Mouse (Mus musculus) G1E (cell line): ENCODE measurements around the gene Clcn7. TPM values are rescaled to one million over a fixed set of nuclear protein-coding genes. Genes with fewer than 3 reads are reported as not detected.
A peak's percentile ranks its signal among the peaks of the same experiment; 100 is the strongest.

Experiments used
- ATAC-seq: 2 replicates; pipeline ENCODE4 v1.8.0; 2016; ENCODE audit warnings: mild to moderate bottlenecking; ENCODE audit not compliant: insufficient number of reproducible peaks, poor library complexity, low FRiP score, severe bottlenecking; ENCODE audit errors: extremely low read depth
- DNase-seq: peaks from one replicate; pipeline ENCODE4 v3.0.0; 2012; ENCODE audit warnings: low spot score
- H3K27me3 ChIP-seq: 2 replicates; pipeline ENCODE4 v1.6.1; 2012; ENCODE audit warnings: mild to moderate bottlenecking, low read length, inconsistent platforms; ENCODE audit not compliant: insufficient read depth
- H3K36me3 ChIP-seq: replicated peaks from 2 replicates; pipeline ENCODE3; 2012; ENCODE audit warnings: mild to moderate bottlenecking, inconsistent platforms
- H3K4me1 ChIP-seq: 2 replicates; pipeline ENCODE4 v1.6.1; 2012; ENCODE audit warnings: low read depth, low read length, inconsistent platforms, mixed read lengths; ENCODE audit not compliant: insufficient read depth
- H3K4me3 ChIP-seq: 2 replicates; pipeline ENCODE4 v1.5.1; 2012; ENCODE audit warnings: low read depth, mild to moderate bottlenecking, inconsistent platforms, low read length, moderate library complexity, mixed read lengths
- H3K9me3 ChIP-seq: replicated peaks from 2 replicates; pipeline ENCODE4 v1.6.1; 2012; ENCODE audit warnings: inconsistent platforms
- CTCF ChIP-seq: IDR thresholded peaks from 2 replicates; pipeline ENCODE4 v1.5.1; 2012; ENCODE audit warnings: low read depth, low read length, inconsistent platforms, mixed read lengths
- GATA1 ChIP-seq: IDR thresholded peaks from 2 replicates; pipeline ENCODE4 v1.6.1; 2012; ENCODE audit warnings: borderline replicate concordance, low read length, inconsistent platforms, mixed read lengths
- GATA2 ChIP-seq: IDR thresholded peaks from 2 replicates; pipeline ENCODE4 v1.6.1; 2012; ENCODE audit warnings: low read depth, low read length, inconsistent platforms, borderline replicate concordance
- POLR2AphosphoS5 ChIP-seq: IDR thresholded peaks from 2 replicates; pipeline ENCODE4 v1.6.1; 2012; ENCODE audit warnings: low read depth, low read length, inconsistent platforms; ENCODE audit not compliant: insufficient replicate concordance
- TAL1 ChIP-seq: conservative IDR thresholded peaks from 2 replicates; pipeline ENCODE4 v1.6.1; 2012; ENCODE audit warnings: low read depth, low read length, inconsistent platforms, mixed read lengths
- polyA plus RNA-seq: library from polyadenylated mRNA; stranded (reverse); fragments of >175 nt; gene quantifications from 2 replicates; pipeline ENCODE4 v1.2.3, GENCODE M21; 2012
- total RNA-seq, 2 experiments: library from RNA; stranded (forward) in 1 of 2; stranded (reverse) in 1 of 2; fragments of 200-1000 nt in 1 of 2; fragments of >200 nt in 1 of 2; fragmentation: Nextera tagmentation in 1 of 2; gene quantifications; 2 replicates each; pipeline ENCODE4 v1.2.3; 2014 to 2017

Gene Clcn7
- total and polyA plus RNA-seq, 3 experiments, result 12.7 to 16.1 (median 15.7) TPM

- peak; percentile 34 for ATAC-seq
- peak overlapping the region; percentile 27; the same call in 1 of the 2 replicates for H3K4me3 ChIP-seq
- no peaks in the 10 kb centered on the region for H3K9me3 ChIP-seq
- H3K36me3 ChIP-seq, result no peaks in the 10 kb centered on the region
- H3K4me1 ChIP-seq, result peaks cover 13% of the 10 kb centered on the region
- no peak for TF ChIP-seq GATA1
- no peak for TF ChIP-seq GATA2
- no peak for TF ChIP-seq CTCF
- TF ChIP-seq POLR2AphosphoS5, result no peak
- TF ChIP-seq TAL1, result no peak
- peaks cover 19% of the 10 kb centered on the region for H3K27me3 ChIP-seq
- no peak for DNase-seq
These were observed 6.1 kb upstream of the Clcn7 start for GRCm38 (mm10) chr17:25127079-25127478.

- H3K4me1 ChIP-seq, result peaks cover 13% of the 10 kb centered on the region
These were observed 5.5 kb upstream of the Clcn7 start for GRCm38 (mm10) chr17:25127681-25128080.

GRCm38 (mm10) chr17:25130060-25130459 is 3.1 kb upstream of the Clcn7 start:
- no peak overlapping the region for H3K4me3 ChIP-seq
- H3K9me3 ChIP-seq, result no peaks in the 10 kb centered on the region
- peaks cover 23% of the 10 kb centered on the region for H3K4me1 ChIP-seq
- DNase-seq, result no peak
- no peak for ATAC-seq
- no peak for TF ChIP-seq TAL1
- TF ChIP-seq GATA2, result no peak
- TF ChIP-seq CTCF, result no peak
- TF ChIP-seq POLR2AphosphoS5, result no peak
- TF ChIP-seq GATA1, result no peak
- H3K27me3 ChIP-seq, result no peaks in the 10 kb centered on the region; the same call in 1 of the 2 replicates
- H3K36me3 ChIP-seq, result peaks cover 2% of the 10 kb centered on the region

More at GRCm38 (mm10) chr17:25127681-25128080, 5.5 kb upstream of the Clcn7 start:
- H3K36me3 ChIP-seq, result no peaks in the 10 kb centered on the region
- peaks cover 13% of the 10 kb centered on the region for H3K27me3 ChIP-seq
- TF ChIP-seq GATA2, result no peak
- no peak for TF ChIP-seq TAL1
- TF ChIP-seq POLR2AphosphoS5, result no peak
- TF ChIP-seq CTCF, result no peak
- TF ChIP-seq GATA1, result no peak
- H3K4me3 ChIP-seq, result no peak overlapping the region
- no peaks in the 10 kb centered on the region for H3K9me3 ChIP-seq
- ATAC-seq (no peak), DNase-seq (no peak)

GRCm38 (mm10) chr17:25135622-25136021 is 2.4 kb downstream of the Clcn7 start:
- ATAC-seq (no peak), DNase-seq (no peak)
- Histone ChIP-seq H3K9me3 (no peaks in the 10 kb centered on the region), H3K4me1 (peaks cover 47% of the 10 kb centered on the region), H3K27me3 (no peaks in the 10 kb centered on the region), H3K4me3 (no peak overlapping the region), H3K36me3 (peaks cover 50% of the 10 kb centered on the region)
- TF ChIP-seq CTCF (no peak), TAL1 (no peak), POLR2AphosphoS5 (no peak), GATA2 (no peak), GATA1 (no peak)

GRCm38 (mm10) chr17:25138803-25139202 is 5.6 kb downstream of the Clcn7 start:
- Histone ChIP-seq H3K36me3 (peaks cover 78% of the 10 kb centered on the region), H3K4me1 (peaks cover 50% of the 10 kb centered on the region), H3K4me3 (no peak overlapping the region), H3K9me3 (no peaks in the 10 kb centered on the region), H3K27me3 (no peaks in the 10 kb centered on the region)
- no peak for ATAC-seq
- TF ChIP-seq GATA1 (no peak), TAL1 (no peak), CTCF (no peak), GATA2 (no peak), POLR2AphosphoS5 (no peak)
- DNase-seq, result no peak

GRCm38 (mm10) chr17:25139960-25140359 is 6.8 kb downstream of the Clcn7 start:
- no peak overlapping the region for H3K4me3 ChIP-seq
- no peaks in the 10 kb centered on the region for H3K27me3 ChIP-seq
- H3K4me1 ChIP-seq, result peaks cover 40% of the 10 kb centered on the region
- DNase-seq (no peak), ATAC-seq (no peak)
- H3K9me3 ChIP-seq, result no peaks in the 10 kb centered on the region
- TF ChIP-seq POLR2AphosphoS5, result no peak
- no peak for TF ChIP-seq GATA2
- peaks cover 87% of the 10 kb centered on the region for H3K36me3 ChIP-seq

GRCm38 (mm10) chr17:25162161-25162560 is 29.0 kb downstream of the Clcn7 start, which contains the start of gene Ccdc154:
TSS of gene Ccdc154 (plus strand) at chr17:25162461.
- Histone ChIP-seq H3K36me3 (peaks cover 59% of the 10 kb centered on the region), H3K27me3 (peaks cover 25% of the 10 kb centered on the region), H3K4me1 (peaks cover 6% of the 10 kb centered on the region), H3K4me3 (no peak within 1 kb of the TSS), H3K9me3 (no peaks in the 10 kb centered on the region)
- ATAC-seq (no peak), DNase-seq (no peak)
- TF ChIP-seq POLR2AphosphoS5, result no peak
- TF ChIP-seq CTCF, result no peak
- TF ChIP-seq TAL1, result no peak
- TF ChIP-seq GATA2, result no peak
- TF ChIP-seq GATA1, result no peak
